Mouse (Mus musculus) forebrain, embryonic 14.5 days (tissue): Measurements from ENCODE around the gene Ptpdc1. TPM values are rescaled to one million over a fixed set of nuclear protein-coding genes. Genes with fewer than 3 reads are reported as not detected.
A peak's percentile ranks its signal among the peaks of the same experiment; 100 is the strongest.

Experiments
- ATAC-seq: fragments of 200-750 bp; cut with Nextera tagmentation; 2 replicates; pipeline ENCODE4 v1.8.0; 2017; ENCODE audit warnings: mild to moderate bottlenecking, moderate library complexity
- DNase-seq: peaks from one replicate; pipeline ENCODE4 v3.0.0-alpha.2; 2015; ENCODE audit warnings: low spot score
- H3K27ac ChIP-seq: fragments of 300-500 bp; sonication (generic); 2 replicates; pipeline ENCODE4 v1.5.1; 2014; ENCODE audit warnings: low read depth, mild to moderate bottlenecking, control low read depth, low read length, moderate library complexity
- H3K27me3 ChIP-seq: fragments of 300-500 bp; sonication (generic); replicated peaks from 2 replicates; pipeline ENCODE4 v1.6.1; 2014; ENCODE audit warnings: low read length, control low read depth, mixed read lengths; ENCODE audit not compliant: control insufficient read depth, insufficient read depth
- H3K36me3 ChIP-seq: fragments of 300-500 bp; sonication (generic); 2 replicates; pipeline ENCODE4 v1.6.1; 2014; ENCODE audit warnings: low read length, control low read depth; ENCODE audit not compliant: control insufficient read depth, insufficient read depth
- H3K4me1 ChIP-seq: fragments of 300-500 bp; sonication (generic); 2 replicates; pipeline ENCODE4 v1.6.1; 2014; ENCODE audit warnings: antibody characterized with exemption, low read length, control low read depth; ENCODE audit not compliant: control insufficient read depth, insufficient read depth
- H3K4me2 ChIP-seq: fragments of 300-500 bp; sonication (generic); 2 replicates; pipeline ENCODE4 v1.6.1; 2014; ENCODE audit warnings: mild to moderate bottlenecking, control low read depth, low read length
- H3K4me3 ChIP-seq: fragments of 300-500 bp; sonication (generic); 2 replicates; pipeline ENCODE4 v1.5.1; 2014; ENCODE audit warnings: low read depth, low read length, control low read depth
- H3K9ac ChIP-seq: fragments of 300-500 bp; sonication (generic); 2 replicates; pipeline ENCODE4 v1.6.1; 2014; ENCODE audit warnings: mild to moderate bottlenecking, low read length, control low read depth, moderate library complexity
- H3K9me3 ChIP-seq: fragments of 300-500 bp; sonication (generic); replicated peaks from 2 replicates; pipeline ENCODE4 v1.6.1; 2016; ENCODE audit warnings: low read length, control low read depth, mixed read lengths; ENCODE audit not compliant: control insufficient read depth
- WGBS: fragments of 180-500 bp; shearing (Covaris S2); extraction: QIAGEN DNeasy Blood & Tissue Kit; methylation state at CpG from one replicate; pipeline ENCODE4 v1.1.7; 2014; 5-methylcytosine and 5-hydroxymethylcytosine counted together
- polyA plus RNA-seq: library from polyadenylated mRNA; unstranded; fragments of >200 nt; fragmentation: Nextera tagmentation; extraction: Ambion mirVana; gene quantifications from 2 replicates; pipeline ENCODE4 v1.2.1, GENCODE M21; 2014

Gene Ptpdc1
- polyA plus RNA-seq, 1 experiment from 2014 or later: 12.7 TPM

DNA sequence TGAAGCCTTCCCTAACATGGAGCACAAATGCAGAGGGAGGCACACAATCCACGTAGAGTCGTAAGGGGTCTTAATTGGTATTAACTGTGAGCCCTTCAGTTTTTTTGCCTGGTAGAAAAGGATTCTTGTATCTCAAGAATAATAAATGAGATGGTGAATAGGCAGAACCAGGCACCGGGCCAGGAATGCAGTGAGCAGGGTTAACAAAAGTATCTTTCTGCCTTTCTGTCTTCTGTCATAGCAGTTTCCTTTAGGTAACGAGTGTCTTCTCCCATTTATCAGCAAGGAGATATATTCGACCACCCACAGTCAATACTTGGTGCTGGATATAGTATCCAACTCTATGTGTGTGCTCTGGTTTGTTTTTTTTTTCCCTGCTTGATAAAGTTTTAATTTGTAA, 72.0 kb downstream of the Ptpdc1 start:
- ATAC-seq (no peak), DNase-seq (peak; percentile 72)
- WGBS: 16% methylated on average over 5 of the region's 5 CpGs
- H3K4me3 ChIP-seq: no peak overlapping the region
- peaks cover 11% of the 10 kb centered on the region; the same call in 1 of the 2 replicates for H3K4me1 ChIP-seq
- no peak overlapping the region for H3K27ac ChIP-seq
- H3K9me3 ChIP-seq: no peaks in the 10 kb centered on the region
- no peaks in the 10 kb centered on the region for H3K27me3 ChIP-seq
- no peak overlapping the region for H3K9ac ChIP-seq
- peak overlapping the region; percentile 46 for H3K4me2 ChIP-seq
- H3K36me3 ChIP-seq: no peaks in the 10 kb centered on the region

DNA sequence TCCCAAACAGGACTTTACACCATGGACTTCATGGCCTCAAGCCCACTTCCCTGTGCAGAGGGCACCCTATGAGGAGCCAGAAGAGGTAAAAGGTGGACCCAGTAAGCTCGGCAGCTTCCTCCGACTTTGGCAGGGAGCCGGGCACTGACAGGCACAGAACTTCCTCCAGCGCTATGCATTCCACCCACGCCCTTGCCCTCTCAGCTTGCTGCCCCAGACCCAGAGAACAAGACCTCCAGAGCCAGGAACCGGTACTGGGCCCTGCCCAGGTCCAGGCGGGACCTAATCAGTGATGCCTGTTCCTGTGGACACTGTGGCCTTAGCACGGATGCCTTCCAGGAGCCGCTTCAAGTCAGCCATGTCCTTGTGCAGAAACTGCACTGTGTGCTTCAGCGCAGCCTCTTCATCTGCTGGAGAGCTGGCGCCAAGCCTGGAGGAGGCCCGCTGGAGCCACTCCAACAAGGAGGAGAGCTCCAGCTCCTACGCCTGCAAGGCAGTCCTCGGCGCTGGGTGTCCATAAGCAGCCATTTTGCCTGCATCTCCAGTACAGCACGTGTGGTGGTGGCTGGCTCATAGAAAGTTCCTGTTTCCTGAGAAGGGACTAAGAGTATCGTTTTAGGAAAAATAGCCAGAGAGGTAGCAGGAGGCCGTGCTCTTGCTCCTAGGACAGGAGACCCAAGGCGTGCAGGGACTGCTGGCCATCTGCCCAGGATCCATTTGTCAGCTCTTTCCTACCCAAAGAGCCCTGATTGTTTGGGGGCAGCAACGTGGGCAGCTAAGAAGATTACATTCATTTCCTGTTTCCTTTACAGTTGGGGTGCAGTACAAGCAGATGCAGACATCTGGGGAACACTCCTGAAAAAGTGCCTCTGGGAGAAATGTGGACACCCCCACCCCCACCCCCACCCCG, 73.0 kb downstream of the Ptpdc1 start:
- peak overlapping the region; percentile 46 for H3K4me2 ChIP-seq
- peak; percentile 94 for ATAC-seq
- peak overlapping the region; percentile 48 for H3K9ac ChIP-seq

DNA sequence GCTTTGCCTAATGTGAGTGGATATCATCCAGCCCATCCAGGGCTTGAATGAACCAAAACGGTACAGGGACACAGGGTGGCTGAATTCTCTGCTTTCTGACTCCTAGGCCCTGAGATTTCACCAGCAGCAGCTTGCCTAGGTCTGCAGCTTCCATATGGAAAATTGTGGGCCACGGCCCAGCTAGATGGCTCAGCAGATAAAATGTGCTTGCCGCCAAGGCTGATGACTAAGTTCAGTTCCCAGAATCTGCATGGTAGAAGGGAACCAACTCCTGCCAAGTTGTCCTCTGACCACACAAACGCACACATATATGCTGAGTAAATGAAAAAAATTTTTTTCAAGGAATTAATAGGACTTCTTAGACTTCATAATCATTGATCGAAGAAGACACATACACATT, 77.2 kb downstream of the Ptpdc1 start:
- Histone ChIP-seq H3K4me2 (no peak overlapping the region), H3K4me1 (peaks cover 20% of the 10 kb centered on the region), H3K36me3 (no peaks in the 10 kb centered on the region), H3K9me3 (no peaks in the 10 kb centered on the region), H3K4me3 (no peak overlapping the region), H3K27me3 (no peaks in the 10 kb centered on the region), H3K9ac (no peak overlapping the region), H3K27ac (no peak overlapping the region)
- ATAC-seq (no peak), DNase-seq (no peak)
- WGBS: 94% methylated on average over 5 of the region's 5 CpGs

More for the DNA sequence above, 73.0 kb downstream of the Ptpdc1 start:
- WGBS: 39% methylated on average over 21 of the region's 21 CpGs
- Histone ChIP-seq H3K27ac (peak overlapping the region; percentile 84), H3K4me3 (peak overlapping the region; percentile 17), H3K9me3 (no peaks in the 10 kb centered on the region), H3K4me1 (peaks cover 11% of the 10 kb centered on the region; the same call in 1 of the 2 replicates), H3K27me3 (no peaks in the 10 kb centered on the region), H3K36me3 (no peaks in the 10 kb centered on the region)
- peak; percentile 95 for DNase-seq

DNA sequence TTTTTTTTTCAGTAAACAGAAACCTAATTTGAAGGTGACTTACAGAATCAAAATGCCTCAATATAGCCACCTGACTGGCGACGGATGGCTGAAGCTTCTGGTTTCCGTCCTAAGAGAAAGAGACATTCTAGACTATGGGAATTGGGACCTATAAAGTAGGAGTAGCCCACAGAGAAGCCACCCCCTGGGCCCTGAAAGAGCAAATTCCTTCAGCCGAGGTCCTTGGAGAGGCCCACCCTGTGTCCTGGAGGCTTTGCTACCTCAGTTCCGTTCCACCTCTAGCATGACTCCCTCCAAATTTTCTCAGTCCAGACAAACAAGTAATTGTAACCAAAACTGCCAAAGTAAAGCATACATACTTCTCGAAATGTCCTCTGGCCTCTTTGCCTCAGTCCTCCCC, 77.8 kb downstream of the Ptpdc1 start:
- Histone ChIP-seq H3K27me3 (no peaks in the 10 kb centered on the region), H3K4me2 (no peak overlapping the region)

DNA sequence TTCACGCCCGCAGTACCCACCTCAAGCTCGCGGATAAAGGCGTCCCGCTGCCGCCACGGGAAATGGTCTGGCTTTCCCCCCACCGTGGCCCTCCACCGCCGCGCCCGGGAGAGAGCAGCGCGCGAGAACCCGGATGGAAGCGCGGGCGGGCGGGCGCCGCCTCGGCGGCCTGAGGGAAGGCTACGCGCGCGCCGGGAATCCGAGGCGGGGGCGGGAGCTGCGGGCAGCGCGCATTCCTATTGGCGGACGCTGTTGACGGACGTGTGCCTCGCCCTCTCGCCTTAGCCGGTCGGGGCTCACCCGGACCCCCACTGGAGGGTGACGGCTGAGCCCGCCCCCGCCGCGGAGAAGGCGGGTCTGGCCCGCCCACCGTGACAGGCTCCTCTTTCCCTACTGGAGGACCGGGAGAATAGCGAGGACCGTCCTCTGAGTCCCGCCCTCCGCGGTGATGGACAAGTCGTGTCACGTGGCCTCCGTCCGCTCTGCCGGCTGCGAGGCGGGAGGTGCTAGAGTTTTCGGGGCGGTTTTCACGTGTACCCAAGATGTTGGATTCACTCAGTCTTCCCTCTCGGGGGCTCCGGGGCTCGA, 79.0 kb downstream of the Ptpdc1 start:
- Histone ChIP-seq H3K4me3 (peak overlapping the region; percentile 93), H3K27me3 (no peaks in the 10 kb centered on the region), H3K4me1 (peaks cover 19% of the 10 kb centered on the region), H3K9ac (peak overlapping the region; percentile 98), H3K27ac (peak overlapping the region; percentile 99), H3K36me3 (no peaks in the 10 kb centered on the region), H3K4me2 (peak overlapping the region; percentile 51), H3K9me3 (no peaks in the 10 kb centered on the region)
- peak; percentile 99 for DNase-seq
- under 1% methylated on average over 70 of the region's 72 CpGs for WGBS
- ATAC-seq: peak; percentile 98

More for the DNA sequence above, 77.8 kb downstream of the Ptpdc1 start:
- Histone ChIP-seq H3K9ac (no peak overlapping the region), H3K4me3 (no peak overlapping the region), H3K9me3 (no peaks in the 10 kb centered on the region), H3K36me3 (no peaks in the 10 kb centered on the region), H3K4me1 (peaks cover 17% of the 10 kb centered on the region), H3K27ac (no peak overlapping the region)
- ATAC-seq (no peak), DNase-seq (no peak)
- 98% methylated on average over 6 of the region's 6 CpGs for WGBS

DNA sequence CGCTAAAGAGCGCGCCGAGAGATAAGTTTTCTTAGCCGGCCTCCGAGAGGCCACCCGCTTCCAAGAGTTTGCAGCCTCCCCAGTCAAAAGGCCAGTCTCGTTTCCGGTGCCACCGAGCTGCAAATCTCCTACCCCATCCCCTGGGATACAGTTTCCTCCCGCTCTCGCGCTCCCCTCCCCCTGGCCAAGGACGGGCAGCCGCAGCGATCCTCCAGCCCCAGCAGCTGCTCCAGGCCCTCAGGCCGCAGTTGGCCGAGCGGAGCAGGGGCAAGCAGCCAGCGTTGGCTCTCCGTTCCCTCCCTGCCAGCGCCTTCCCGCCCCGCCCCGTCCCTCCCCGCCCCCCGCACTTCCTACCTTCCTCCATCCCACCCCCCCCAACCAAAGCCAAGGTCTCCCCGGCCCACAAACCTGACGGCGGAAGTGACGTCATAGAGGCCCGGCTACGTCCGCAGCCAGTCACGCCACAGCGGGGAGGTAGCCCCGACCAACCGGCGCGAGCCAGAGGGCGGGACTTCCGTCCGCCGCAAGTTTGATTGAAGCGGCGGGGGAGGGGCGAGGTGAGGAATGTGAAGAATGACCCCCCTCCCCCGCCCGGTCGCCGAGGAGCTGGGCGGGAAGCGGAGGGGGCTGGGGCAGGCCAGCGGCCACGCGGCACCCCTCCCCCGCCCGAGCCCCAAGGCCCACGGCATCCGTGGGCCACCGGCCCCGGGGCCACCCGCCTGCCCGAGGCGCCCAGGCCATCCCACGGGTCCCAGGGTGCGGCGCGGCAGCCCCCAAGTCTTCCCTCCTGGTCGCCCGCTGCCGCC, 79.8 kb downstream of the Ptpdc1 start:
- Histone ChIP-seq H3K4me3 (peak overlapping the region; percentile 93), H3K9me3 (no peaks in the 10 kb centered on the region), H3K27ac (peak overlapping the region; percentile 99), H3K4me2 (peak overlapping the region; percentile 76), H3K9ac (peak overlapping the region; percentile 98), H3K27me3 (no peaks in the 10 kb centered on the region), H3K36me3 (no peaks in the 10 kb centered on the region), H3K4me1 (peaks cover 23% of the 10 kb centered on the region)
- DNase-seq (peak; percentile 99), ATAC-seq (peak; percentile 86)
- WGBS: under 1% methylated on average over 40 of the region's 72 CpGs

DNA sequence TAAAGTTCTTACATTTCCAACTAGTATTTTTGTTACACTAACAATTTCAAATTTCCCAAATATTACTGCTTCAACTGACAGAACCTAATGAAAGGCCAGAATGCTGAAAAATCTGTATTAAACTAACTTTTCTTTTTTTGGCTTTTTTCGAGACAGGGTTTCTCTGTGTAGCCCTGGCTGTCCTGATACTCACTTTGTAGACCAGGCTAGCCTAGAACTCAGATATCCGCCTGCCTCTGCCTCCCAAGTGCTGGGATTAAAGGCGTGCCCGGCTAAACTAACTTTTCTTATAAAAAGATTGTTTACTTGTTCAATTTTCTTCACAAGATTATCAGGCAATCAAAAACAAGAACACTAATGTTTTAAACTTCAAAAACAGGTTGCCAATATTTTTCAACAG, 80.6 kb downstream of the Ptpdc1 start:
- H3K4me2 ChIP-seq: peak overlapping the region; percentile 76
- no peaks in the 10 kb centered on the region for H3K9me3 ChIP-seq
- ATAC-seq (no peak), DNase-seq (no peak)
- no peaks in the 10 kb centered on the region for H3K27me3 ChIP-seq
- 56% methylated on average over 4 of the region's 4 CpGs for WGBS
- H3K9ac ChIP-seq: peak overlapping the region; percentile 98; the same call in 1 of the 2 replicates
- H3K4me1 ChIP-seq: peaks cover 26% of the 10 kb centered on the region
- H3K27ac ChIP-seq: no peak overlapping the region
- no peaks in the 10 kb centered on the region for H3K36me3 ChIP-seq
- peak overlapping the region; percentile 93 for H3K4me3 ChIP-seq

DNA sequence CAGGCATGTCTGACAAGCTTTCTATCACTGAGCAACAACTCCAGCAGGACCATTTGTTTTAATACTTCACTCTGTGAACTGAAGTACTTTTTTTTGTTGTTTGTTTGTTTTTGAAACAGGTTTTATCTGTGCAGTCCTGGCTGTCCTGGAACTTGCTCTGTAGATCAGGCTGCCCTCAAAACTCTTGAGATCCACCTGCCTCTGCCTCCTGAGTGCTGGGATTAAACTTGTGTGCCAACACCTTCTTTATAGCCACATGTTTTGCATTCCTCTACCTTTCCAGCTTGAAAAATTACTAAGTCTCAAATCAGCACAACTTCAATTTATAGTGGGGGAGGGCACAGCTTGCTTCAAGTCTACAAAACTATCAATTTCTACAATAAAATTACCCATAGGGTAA, 81.1 kb downstream of the Ptpdc1 start:
- no peak overlapping the region for H3K9ac ChIP-seq
- peak overlapping the region; percentile 76 for H3K4me2 ChIP-seq
- H3K4me1 ChIP-seq: peaks cover 26% of the 10 kb centered on the region
- DNase-seq (no peak), ATAC-seq (no peak)
- 0 out of 2 replicates have a peak overlapping the region, but pooled peaks have one; percentile 93 for H3K4me3 ChIP-seq
- no peaks in the 10 kb centered on the region for H3K27me3 ChIP-seq
- no peaks in the 10 kb centered on the region for H3K9me3 ChIP-seq
- no peak overlapping the region for H3K27ac ChIP-seq
- H3K36me3 ChIP-seq: no peaks in the 10 kb centered on the region
